Mouse (Mus musculus) MEL (cell line): ENCODE measurements at regions not wholly inside any gene's neighbourhood (a gene's known extent, or its start where the extent isn't known, plus 50 kb on each side); places are given as distances from the start of the nearest gene placed in this dataset.

Experiments
- CTCF ChIP-seq, 3 experiments: IDR thresholded peaks in 2 of 3; conservative IDR thresholded peaks in 1 of 3; 2 replicates each; pipeline ENCODE4 v1.5.1; 2011 to 2012; ENCODE audit warnings: low read length in 3 of 3, low read depth in 2 of 3, mild to moderate bottlenecking in 2 of 3, improper control_type of control experiment in 1 of 3, inconsistent platforms in 1 of 3, mixed read lengths in 1 of 3, moderate library complexity in 1 of 3; ENCODE audit not compliant: control insufficient read depth in 1 of 3, insufficient read depth in 1 of 3, poor library complexity in 1 of 3, severe bottlenecking in 1 of 3
- E2F4 ChIP-seq: IDR thresholded peaks from 2 replicates; pipeline ENCODE4 v1.6.1; 2011; ENCODE audit warnings: low read depth, low read length, improper control_type of control experiment, borderline replicate concordance
- ETS1 ChIP-seq: IDR thresholded peaks from 2 replicates; pipeline ENCODE4 v1.6.1; 2012; ENCODE audit warnings: low read depth, mild to moderate bottlenecking, inconsistent platforms, low read length, improper control_type of control experiment, moderate library complexity
- GABPA ChIP-seq: IDR thresholded peaks from 2 replicates; pipeline ENCODE4 v1.6.1; 2012; ENCODE audit warnings: low read depth, mild to moderate bottlenecking, inconsistent platforms, low read length, improper control_type of control experiment, moderate library complexity
- MYC ChIP-seq: IDR thresholded peaks from 2 replicates; pipeline ENCODE4 v1.6.1; 2011; ENCODE audit warnings: low read depth, mild to moderate bottlenecking, low read length, improper control_type of control experiment, moderate library complexity
- NRF1 ChIP-seq: IDR thresholded peaks from 2 replicates; pipeline ENCODE4 v1.6.1; 2014; ENCODE audit warnings: low read depth, mild to moderate bottlenecking, inconsistent platforms, low read length, improper control_type of control experiment, moderate library complexity; ENCODE audit not compliant: poor library complexity, insufficient read depth, severe bottlenecking
- POLR2A ChIP-seq, 2 experiments: IDR thresholded peaks; 2 replicates each; pipeline ENCODE4 v1.6.1; 2011 to 2012; ENCODE audit warnings: low read length in 2 of 2, mild to moderate bottlenecking in 2 of 2, control low read depth in 1 of 2, improper control_type of control experiment in 1 of 2, low read depth in 1 of 2, moderate library complexity in 1 of 2; ENCODE audit not compliant: control insufficient read depth in 1 of 2, insufficient read depth in 1 of 2, poor library complexity in 1 of 2
- SMC3 ChIP-seq: IDR thresholded peaks from 2 replicates; pipeline ENCODE4 v1.6.1; 2011; ENCODE audit warnings: low read depth, low read length, improper control_type of control experiment
- TBP ChIP-seq: IDR thresholded peaks from 2 replicates; pipeline ENCODE4 v1.8.0; 2011; ENCODE audit warnings: low read depth, low read length, improper control_type of control experiment
- TCF12 ChIP-seq: IDR thresholded peaks from 2 replicates; pipeline ENCODE4 v1.6.1; 2014; ENCODE audit warnings: low read depth, mild to moderate bottlenecking, inconsistent platforms, low read length, improper control_type of control experiment, moderate library complexity
- USF1 ChIP-seq: IDR thresholded peaks from 2 replicates; pipeline ENCODE4 v1.6.1; 2014; ENCODE audit warnings: low read depth, mild to moderate bottlenecking, inconsistent platforms, low read length, improper control_type of control experiment, moderate library complexity
- ZC3H11A ChIP-seq: IDR thresholded peaks from 2 replicates; pipeline ENCODE4 v1.6.1; 2012; ENCODE audit warnings: low read depth, mild to moderate bottlenecking, inconsistent platforms, low read length, improper control_type of control experiment
- ZNF384 ChIP-seq: IDR thresholded peaks from 2 replicates; pipeline ENCODE4 v1.6.1; 2012; ENCODE audit warnings: low read depth, mild to moderate bottlenecking, inconsistent platforms, low read length, improper control_type of control experiment

DNA sequence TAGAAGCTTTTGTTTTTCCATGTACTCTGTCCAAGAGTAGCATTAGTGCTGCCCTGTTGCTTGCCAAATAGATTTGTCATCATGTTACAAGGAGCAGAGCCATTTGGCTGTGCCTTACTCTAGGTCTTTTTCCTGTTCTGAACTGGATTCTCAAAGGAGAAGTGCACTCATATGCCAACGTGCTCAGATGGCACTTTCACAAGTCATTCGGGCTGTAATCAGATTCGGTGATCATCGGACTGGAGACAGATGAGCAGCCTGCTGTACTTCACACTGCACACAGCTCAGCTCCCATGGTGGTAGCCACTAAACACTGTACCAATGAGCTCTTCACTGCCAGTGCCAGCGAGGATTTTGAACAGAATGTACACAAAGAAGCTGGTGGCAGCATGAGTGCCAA, 421.1 kb downstream of the Frk start:
- TF ChIP-seq POLR2A (IDR thresholded peaks at IDR 0.05; ENCODE audit: control insufficient read depth in 1 of 2, insufficient read depth in 1 of 2, low read depth in 1 of 2, low read length in 2 of 2, poor library complexity in 1 of 2) = no peak
- no peak for TF ChIP-seq SMC3
- no peak for TF ChIP-seq USF1
- TF ChIP-seq ZC3H11A = no peak
- TF ChIP-seq E2F4 = no peak
- TF ChIP-seq TCF12 = no peak
- TF ChIP-seq TBP = no peak
- no peak for TF ChIP-seq NRF1
- no peak for TF ChIP-seq ETS1
- no peak for TF ChIP-seq ZNF384
- no peak for TF ChIP-seq MYC
- TF ChIP-seq CTCF (IDR thresholded peaks at IDR 0.05 in 2 of 3, conservative IDR thresholded peaks at IDR 0.05 in 1 of 3; ENCODE audit: control insufficient read depth in 1 of 3, insufficient read depth in 1 of 3, low read depth in 2 of 3, low read length in 3 of 3, poor library complexity in 1 of 3, severe bottlenecking in 1 of 3) = no peak
- TF ChIP-seq GABPA = no peak
